Mouse (Mus musculus) adrenal gland, adult (tissue): ENCODE data around the gene Zfhx3.

Experiments used
- DNase-seq, 2 experiments: peaks; one replicate each; pipeline ENCODE4 v3.0.0; 2022 to 2023; ENCODE audit warnings: low spot score in 1 of 2; ENCODE audit not compliant: inconsistent age in 2 of 2

Gene Zfhx3

GRCm38 (mm10) chr8:108908540-108908939 is 966.1 kb downstream of the Zfhx3 start:
- DNase-seq, result no peak

- no peak for DNase-seq
Observed at GRCm38 (mm10) chr8:108909035-108909434, 966.6 kb downstream of the Zfhx3 start.

GRCm38 (mm10) chr8:108909455-108909854 is 967.0 kb downstream of the Zfhx3 start:
- DNase-seq, result no peak

- DNase-seq, result peak; percentile 53 to 74
Observed at GRCm38 (mm10) chr8:108910843-108911242, 968.4 kb downstream of the Zfhx3 start.

GRCm38 (mm10) chr8:108911511-108911910 is 969.1 kb downstream of the Zfhx3 start:
- DNase-seq, result peak; percentile 85 to 96

- no peak for DNase-seq
Observed at GRCm38 (mm10) chr8:108912998-108913397, 970.6 kb downstream of the Zfhx3 start.

GRCm38 (mm10) chr8:108915425-108915824 is 973.0 kb downstream of the Zfhx3 start:
- DNase-seq, result peak; percentile 62 to 84

GRCm38 (mm10) chr8:108915876-108916275 is 973.4 kb downstream of the Zfhx3 start:
- DNase-seq, result peak in 1 of 2 experiments; percentile 83

GRCm38 (mm10) chr8:108920151-108920550 is 977.7 kb downstream of the Zfhx3 start:
- DNase-seq, result no peak

- DNase-seq, result no peak
Observed at GRCm38 (mm10) chr8:108923161-108923560, 980.7 kb downstream of the Zfhx3 start.

GRCm38 (mm10) chr8:108924526-108924925 is 982.1 kb downstream of the Zfhx3 start:
- DNase-seq, result no peak

GRCm38 (mm10) chr8:108926106-108926505 is 983.7 kb downstream of the Zfhx3 start:
- DNase-seq, result no peak

- DNase-seq, result no peak
Observed at GRCm38 (mm10) chr8:108930635-108931034, 988.2 kb downstream of the Zfhx3 start.

- no peak for DNase-seq
Observed at GRCm38 (mm10) chr8:108931837-108932236, 989.4 kb downstream of the Zfhx3 start.

- DNase-seq, result no peak
Observed at GRCm38 (mm10) chr8:108932729-108933128, 990.3 kb downstream of the Zfhx3 start.

- DNase-seq, result no peak
Observed at GRCm38 (mm10) chr8:108935834-108936694, 993.6 kb downstream of the Zfhx3 start.

- no peak for DNase-seq
Observed at GRCm38 (mm10) chr8:108936695-108937448, 994.4 kb downstream of the Zfhx3 start.

GRCm38 (mm10) chr8:108937904-108938455 is 995.5 kb downstream of the Zfhx3 start:
- DNase-seq, result no peak

- DNase-seq, result no peak
Observed at GRCm38 (mm10) chr8:108942686-108943085, 1000.2 kb downstream of the Zfhx3 start.

GRCm38 (mm10) chr8:108943132-108943531 is 1000.7 kb downstream of the Zfhx3 start:
- DNase-seq, result no peak

GRCm38 (mm10) chr8:108944312-108944711 is 1001.9 kb downstream of the Zfhx3 start:
- no peak for DNase-seq

- no peak for DNase-seq
Observed at GRCm38 (mm10) chr8:108950311-108950710, 1007.9 kb downstream of the Zfhx3 start.
